Mouse (Mus musculus) intestine, embryonic 14.5 days (tissue): ENCODE data around the gene Mark2. TPM values are rescaled to one million over a fixed set of nuclear protein-coding genes. Genes with fewer than 3 reads are reported as not detected.

Experiments used
- ATAC-seq: fragments of 200-750 bp; cut with Nextera tagmentation; replicated peaks from 2 replicates; pipeline ENCODE4 v1.8.0; 2017; ENCODE audit warnings: low read depth, moderate number of reproducible peaks, moderate TSS enrichment, moderate library complexity; ENCODE audit not compliant: low FRiP score, low TSS enrichment
- DNase-seq: peaks from one replicate; pipeline ENCODE4 v3.0.0-alpha.2; 2018; ENCODE audit warnings: low spot score
- H3K27ac ChIP-seq: fragments of 300-500 bp; sonication (generic); 2 replicates; pipeline ENCODE4 v1.5.1; 2014; ENCODE audit warnings: low read depth, mild to moderate bottlenecking, control low read depth
- H3K27me3 ChIP-seq: fragments of 300-500 bp; sonication (generic); replicated peaks from 2 replicates; pipeline ENCODE4 v1.6.1; 2014; ENCODE audit warnings: low read length, control low read depth; ENCODE audit not compliant: control insufficient read depth, insufficient read depth
- H3K36me3 ChIP-seq: fragments of 300-500 bp; sonication (generic); 2 replicates; pipeline ENCODE4 v1.6.1; 2014; ENCODE audit warnings: low read length, control low read depth; ENCODE audit not compliant: control insufficient read depth, insufficient read depth
- H3K4me1 ChIP-seq: fragments of 300-500 bp; sonication (generic); replicated peaks from 2 replicates; pipeline ENCODE4 v1.6.1; 2014; ENCODE audit warnings: low read length, control low read depth, mixed read lengths; ENCODE audit not compliant: control insufficient read depth, insufficient read depth
- H3K4me2 ChIP-seq: fragments of 300-500 bp; sonication (generic); 2 replicates; pipeline ENCODE4 v1.6.1; 2014; ENCODE audit warnings: low read length
- H3K4me3 ChIP-seq: fragments of 300-500 bp; sonication (generic); 2 replicates; pipeline ENCODE4 v1.5.1; 2014; ENCODE audit warnings: low read depth, low read length, control low read depth, mixed read lengths
- H3K9ac ChIP-seq: fragments of 300-500 bp; sonication (generic); 2 replicates; pipeline ENCODE4 v1.6.1; 2014; ENCODE audit warnings: mild to moderate bottlenecking, low read length
- H3K9me3 ChIP-seq: fragments of 300-500 bp; sonication (generic); 2 replicates; pipeline ENCODE4 v1.6.1; 2016; ENCODE audit warnings: low read length, control low read depth; ENCODE audit not compliant: control insufficient read depth
- WGBS: fragments of 180-500 bp; shearing (Covaris S2); extraction: QIAGEN DNeasy Blood & Tissue Kit; methylation state at CpG from one replicate; pipeline ENCODE4 v1.1.7; 2014; 5-methylcytosine and 5-hydroxymethylcytosine counted together
- polyA plus RNA-seq: library from polyadenylated mRNA; unstranded; fragments of >200 nt; fragmentation: Nextera tagmentation; extraction: Ambion mirVana; gene quantifications from 2 replicates; pipeline ENCODE4 v1.2.1, GENCODE M21; 2014

Gene Mark2
- polyA plus RNA-seq, 1 experiment from 2014 or later, result 54.0 TPM

- H3K36me3 ChIP-seq, result peaks cover 35% of the 10 kb centered on the region
- no peak overlapping the region for H3K27ac ChIP-seq
- H3K4me3 ChIP-seq, result peak overlapping the region; percentile 82
- H3K9ac ChIP-seq, result peak overlapping the region; percentile 84
- no peaks in the 10 kb centered on the region for H3K27me3 ChIP-seq
- WGBS, result 9% methylated on average over 11 of the region's 11 CpGs
- peaks cover 2% of the 10 kb centered on the region; the same call in 1 of the 2 replicates for H3K9me3 ChIP-seq
- ATAC-seq (no peak), DNase-seq (no peak)
- peak overlapping the region; percentile 85 for H3K4me2 ChIP-seq
- peaks cover 45% of the 10 kb centered on the region for H3K4me1 ChIP-seq
Observed at GRCm38 (mm10) chr19:7269290-7270044, 72.2 kb downstream of the Mark2 start.

- ATAC-seq, result peak; percentile 36
Observed at GRCm38 (mm10) chr19:7268722-7269090, 73.0 kb downstream of the Mark2 start.

GRCm38 (mm10) chr19:7267781-7268721 is 73.6 kb downstream of the Mark2 start:
- Histone ChIP-seq H3K9ac (peak overlapping the region; percentile 84), H3K4me2 (peak overlapping the region; percentile 85), H3K9me3 (no peaks in the 10 kb centered on the region), H3K4me1 (peaks cover 49% of the 10 kb centered on the region), H3K36me3 (peaks cover 21% of the 10 kb centered on the region), H3K4me3 (peak overlapping the region; percentile 82), H3K27ac (peak overlapping the region; percentile 86), H3K27me3 (no peaks in the 10 kb centered on the region)
- peak; percentile 65 for ATAC-seq
- under 1% methylated on average over 79 of the region's 97 CpGs for WGBS
- DNase-seq, result peak; percentile 92

More at GRCm38 (mm10) chr19:7268722-7269090, 73.0 kb downstream of the Mark2 start:
- Histone ChIP-seq H3K27me3 (no peaks in the 10 kb centered on the region), H3K4me3 (peak overlapping the region; percentile 82), H3K4me2 (peak overlapping the region; percentile 85), H3K27ac (peak overlapping the region; percentile 86), H3K36me3 (peaks cover 27% of the 10 kb centered on the region), H3K9me3 (peaks cover 2% of the 10 kb centered on the region; the same call in 1 of the 2 replicates), H3K9ac (peak overlapping the region; percentile 84), H3K4me1 (peaks cover 49% of the 10 kb centered on the region)
- WGBS, result under 1% methylated on average over 30 of the region's 30 CpGs
- DNase-seq, result peak; percentile 96

- ATAC-seq (peak; percentile 30), DNase-seq (peak; percentile 82)
- H3K4me3 ChIP-seq, result peak within 1 kb of the TSS; percentile 82
- H3K9me3 ChIP-seq, result no peaks in the 10 kb centered on the region
- H3K4me2 ChIP-seq, result peak within 1 kb of the TSS; percentile 85
- H3K27me3 ChIP-seq, result no peaks in the 10 kb centered on the region
- WGBS, result 4% methylated on average over 28 of the region's 28 CpGs
- peaks cover 13% of the 10 kb centered on the region for H3K36me3 ChIP-seq
- H3K4me1 ChIP-seq, result peaks cover 49% of the 10 kb centered on the region
- peak within 1 kb of the TSS; percentile 84 for H3K9ac ChIP-seq
- peak within 1 kb of the TSS; percentile 86 for H3K27ac ChIP-seq
Observed at GRCm38 (mm10) chr19:7267091-7267741, 74.4 kb downstream of the Mark2 start, which contains the start of gene Rcor2. Gene Rcor2, plus strand, starts transcription at chr19:7267325.

- Histone ChIP-seq H3K4me3 (no peak overlapping the region), H3K36me3 (peaks cover 5% of the 10 kb centered on the region; the same call in 1 of the 2 replicates), H3K27me3 (no peaks in the 10 kb centered on the region), H3K9me3 (no peaks in the 10 kb centered on the region), H3K4me2 (peak overlapping the region; percentile 35; the same call in 1 of the 2 replicates), H3K9ac (no peak overlapping the region), H3K27ac (peak overlapping the region; percentile 86), H3K4me1 (peaks cover 49% of the 10 kb centered on the region)
- ATAC-seq (no peak), DNase-seq (peak; percentile 67)
- WGBS, result 63% methylated on average over 4 of the region's 4 CpGs
Observed at GRCm38 (mm10) chr19:7266421-7266831, 75.2 kb downstream of the Mark2 start.

GRCm38 (mm10) chr19:7265478-7266191 is 76.0 kb downstream of the Mark2 start:
- Histone ChIP-seq H3K9me3 (no peaks in the 10 kb centered on the region), H3K27ac (peak overlapping the region; percentile 86), H3K4me2 (peak overlapping the region; percentile 35), H3K36me3 (no peaks in the 10 kb centered on the region; the same call in 1 of the 2 replicates), H3K4me3 (no peak overlapping the region), H3K4me1 (peaks cover 49% of the 10 kb centered on the region), H3K9ac (peak overlapping the region; percentile 20; the same call in 1 of the 2 replicates), H3K27me3 (no peaks in the 10 kb centered on the region)
- ATAC-seq, result peak; percentile 14; the same call in 1 of the 2 replicates
- DNase-seq, result peak; percentile 80
- WGBS, result 19% methylated on average over 14 of the region's 14 CpGs

- H3K9ac ChIP-seq, result no peak overlapping the region
- no peaks in the 10 kb centered on the region for H3K36me3 ChIP-seq
- H3K27ac ChIP-seq, result peak overlapping the region; percentile 86
- 24% methylated on average over 6 of the region's 6 CpGs for WGBS
- H3K4me1 ChIP-seq, result peaks cover 47% of the 10 kb centered on the region
- ATAC-seq, result no peak
- H3K4me2 ChIP-seq, result no peak overlapping the region
- DNase-seq, result peak; percentile 60
- H3K9me3 ChIP-seq, result no peaks in the 10 kb centered on the region
- no peak overlapping the region for H3K4me3 ChIP-seq
- no peaks in the 10 kb centered on the region for H3K27me3 ChIP-seq
Observed at GRCm38 (mm10) chr19:7264766-7265331, 76.8 kb downstream of the Mark2 start.
